Mouse (Mus musculus): ENCODE data around the gene A630095N17Rik. TPM values are rescaled to one million over a fixed set of nuclear protein-coding genes. Genes with fewer than 3 reads are reported as not detected.
A peak's percentile ranks its signal among the peaks of the same experiment; 100 is the strongest.

A630095N17Rik gene
- polyA plus RNA-seq, 1 experiment: not detected

DNA sequence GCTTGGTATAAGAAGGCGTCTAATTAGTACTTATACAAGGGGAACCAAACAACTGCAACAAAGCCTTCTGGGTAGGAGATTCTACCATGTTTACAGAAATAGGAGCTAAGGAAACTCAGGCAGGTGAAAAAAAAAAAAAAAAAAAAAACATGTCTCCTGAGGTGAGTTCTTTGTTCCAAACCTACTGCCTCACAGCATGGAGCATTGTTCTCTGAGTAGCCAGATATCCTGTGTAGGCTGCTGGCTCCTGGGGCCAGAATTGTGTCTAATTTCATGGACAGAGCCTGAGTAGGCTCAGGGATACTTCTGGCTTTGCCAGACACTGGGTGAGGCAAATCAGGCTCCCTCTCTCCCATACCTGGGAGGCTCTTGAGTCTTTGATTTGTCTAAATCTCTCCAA lies 4.2 kb downstream of the A630095N17Rik start:
- DNase-seq: no peak
- no peaks in the 10 kb centered on the region for H3K4me1 ChIP-seq (ENCODE audit: control insufficient read depth, insufficient read depth, low read length)
- TF ChIP-seq CTCF (IDR thresholded peaks at IDR 0.05; ENCODE audit: insufficient read depth, low read length): no peak
- TF ChIP-seq POLR2A (IDR thresholded peaks at IDR 0.05; ENCODE audit: borderline replicate concordance, extremely low read depth, low read depth, low read length): no peak
- WGBS: 73% methylated on average over 1 of the region's 1 CpGs
- H3K4me3 ChIP-seq (replicated peaks; ENCODE audit: extremely low read depth, low read depth, low read length): no peak overlapping the region

DNA sequence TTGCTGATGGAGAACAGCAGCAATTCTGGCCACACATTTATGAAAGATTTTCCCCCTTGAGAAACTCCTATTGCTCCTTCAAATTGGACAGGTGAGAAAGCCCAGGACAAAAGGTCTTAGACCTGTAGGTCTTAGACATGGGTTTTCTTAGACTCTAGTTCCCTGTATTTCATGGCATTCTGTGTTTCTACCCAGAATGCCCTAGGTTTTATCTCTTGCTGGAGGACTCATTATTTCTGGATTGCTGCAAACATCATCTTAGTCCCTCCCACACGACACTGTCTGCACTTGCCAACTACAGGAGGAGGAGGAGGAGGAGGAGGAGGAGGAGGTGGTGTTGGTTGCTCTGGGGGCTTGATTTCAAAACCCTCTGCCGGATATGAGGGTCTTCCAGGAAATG lies 5.8 kb downstream of the A630095N17Rik start:
- no peak overlapping the region for H3K4me3 ChIP-seq (replicated peaks; ENCODE audit: extremely low read depth, low read depth, low read length)
- no peak for TF ChIP-seq POLR2A (IDR thresholded peaks at IDR 0.05; ENCODE audit: borderline replicate concordance, extremely low read depth, low read depth, low read length)
- H3K4me1 ChIP-seq (ENCODE audit: control insufficient read depth, insufficient read depth, low read length): no peaks in the 10 kb centered on the region
- no peak for DNase-seq
- 35% methylated on average over 2 of the region's 2 CpGs for WGBS

DNA sequence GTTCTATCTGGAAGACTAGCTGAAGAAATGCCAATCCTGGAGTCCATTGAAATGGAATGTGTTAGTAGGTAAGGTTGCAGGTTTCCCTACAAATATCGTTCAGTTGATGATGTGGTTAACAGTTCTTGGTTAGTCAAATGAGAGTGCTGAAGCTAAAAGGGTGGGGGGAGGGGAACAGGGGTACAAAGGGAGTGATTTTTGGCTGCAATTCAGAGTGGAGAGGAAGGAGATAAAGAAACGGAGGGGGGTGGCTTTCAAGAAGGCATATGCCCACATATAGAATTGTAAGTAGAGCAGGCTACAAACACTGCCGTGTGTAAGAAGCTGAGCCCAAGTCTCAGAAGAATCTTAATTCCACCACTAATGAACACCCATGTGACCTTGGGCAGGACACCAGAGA lies 6.4 kb downstream of the A630095N17Rik start:
- H3K4me1 ChIP-seq (ENCODE audit: control insufficient read depth, insufficient read depth, low read length): no peaks in the 10 kb centered on the region
- no peak overlapping the region for H3K4me3 ChIP-seq (replicated peaks; ENCODE audit: extremely low read depth, low read depth, low read length)
- TF ChIP-seq CTCF (IDR thresholded peaks at IDR 0.05; ENCODE audit: insufficient read depth, low read length): no peak
- TF ChIP-seq POLR2A (IDR thresholded peaks at IDR 0.05; ENCODE audit: borderline replicate concordance, extremely low read depth, low read depth, low read length): no peak
- DNase-seq: no peak
- 40% methylated on average over 3 of the region's 3 CpGs for WGBS

DNA sequence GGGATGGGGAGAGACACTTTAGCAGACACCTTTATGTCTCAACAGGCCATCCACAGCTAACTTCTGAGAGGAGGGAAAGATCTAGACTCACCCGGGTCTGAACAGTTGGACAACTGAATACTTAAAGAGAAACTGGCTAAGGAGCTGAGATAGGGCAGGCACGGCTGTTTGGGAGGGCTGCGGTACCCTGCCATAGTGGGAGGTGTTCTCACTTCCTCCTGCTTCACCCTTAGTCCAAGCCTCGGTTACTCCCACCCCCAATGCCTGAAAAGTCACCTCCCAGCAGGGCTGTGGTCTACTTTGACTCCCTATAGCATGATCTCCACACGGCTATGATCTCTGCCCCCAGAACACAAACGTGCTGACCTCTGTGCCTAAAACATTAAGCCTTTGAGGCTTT lies 8.4 kb downstream of the A630095N17Rik start:
- H3K4me1 ChIP-seq (ENCODE audit: control insufficient read depth, insufficient read depth, low read length): 0 out of 2 replicates have a peak, but pooled peaks cover 2% of the 10 kb centered on the region
- 51% methylated on average over 6 of the region's 6 CpGs for WGBS
- no peak overlapping the region for H3K4me3 ChIP-seq (replicated peaks; ENCODE audit: extremely low read depth, low read depth, low read length)
- TF ChIP-seq POLR2A (IDR thresholded peaks at IDR 0.05; ENCODE audit: borderline replicate concordance, extremely low read depth, low read depth, low read length) (no peak), CTCF (IDR thresholded peaks at IDR 0.05; ENCODE audit: insufficient read depth, low read length) (no peak)
- no peak for DNase-seq

DNA sequence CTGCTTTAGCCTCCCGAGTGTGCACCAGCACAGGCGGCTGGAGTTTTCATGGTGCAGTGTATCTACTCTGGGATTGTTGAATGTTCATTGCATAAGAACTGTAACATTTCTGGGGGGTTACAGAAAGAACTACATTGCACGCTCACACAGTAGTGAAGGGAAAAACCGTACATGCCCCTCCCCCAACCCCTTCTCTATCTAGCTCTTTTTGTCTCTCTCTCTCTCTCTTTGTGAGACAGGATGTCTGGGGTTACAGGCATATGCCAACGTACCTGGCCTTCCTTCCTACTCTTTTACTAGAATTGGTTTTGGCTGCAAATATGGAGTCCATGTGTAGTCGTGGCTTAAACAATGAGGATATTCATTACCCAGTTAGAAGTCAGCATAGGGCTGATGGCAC lies 9.0 kb downstream of the A630095N17Rik start:
- TF ChIP-seq POLR2A (IDR thresholded peaks at IDR 0.05; ENCODE audit: borderline replicate concordance, extremely low read depth, low read depth, low read length) (no peak), CTCF (IDR thresholded peaks at IDR 0.05; ENCODE audit: insufficient read depth, low read length) (no peak)
- 60% methylated on average over 6 of the region's 6 CpGs for WGBS
- 0 out of 2 replicates have a peak, but pooled peaks cover 2% of the 10 kb centered on the region for H3K4me1 ChIP-seq (ENCODE audit: control insufficient read depth, insufficient read depth, low read length)
- no peak for DNase-seq
- H3K4me3 ChIP-seq (replicated peaks; ENCODE audit: extremely low read depth, low read depth, low read length): no peak overlapping the region

DNA sequence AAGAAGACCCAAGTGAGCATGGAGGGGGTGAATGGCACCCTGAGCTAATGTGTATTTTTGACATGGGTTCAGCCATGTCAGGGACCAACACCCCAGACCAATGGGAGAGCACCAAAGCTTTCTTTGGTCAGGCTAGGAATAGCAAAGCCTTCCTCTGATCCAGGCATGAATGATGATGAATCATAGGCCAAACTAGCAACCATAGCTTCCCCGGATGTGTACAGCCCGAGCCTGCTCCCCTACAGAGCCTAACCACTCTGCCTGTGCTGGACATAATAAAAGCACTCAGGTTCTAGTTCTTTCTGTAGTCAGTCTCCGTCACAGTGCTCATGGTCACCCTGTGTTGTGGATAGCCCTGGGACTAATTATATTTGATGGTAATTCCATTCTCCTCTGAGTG lies 10.4 kb downstream of the A630095N17Rik start:
- TF ChIP-seq POLR2A (IDR thresholded peaks at IDR 0.05; ENCODE audit: borderline replicate concordance, extremely low read depth, low read depth, low read length) (no peak), CTCF (IDR thresholded peaks at IDR 0.05; ENCODE audit: insufficient read depth, low read length) (no peak)

DNA sequence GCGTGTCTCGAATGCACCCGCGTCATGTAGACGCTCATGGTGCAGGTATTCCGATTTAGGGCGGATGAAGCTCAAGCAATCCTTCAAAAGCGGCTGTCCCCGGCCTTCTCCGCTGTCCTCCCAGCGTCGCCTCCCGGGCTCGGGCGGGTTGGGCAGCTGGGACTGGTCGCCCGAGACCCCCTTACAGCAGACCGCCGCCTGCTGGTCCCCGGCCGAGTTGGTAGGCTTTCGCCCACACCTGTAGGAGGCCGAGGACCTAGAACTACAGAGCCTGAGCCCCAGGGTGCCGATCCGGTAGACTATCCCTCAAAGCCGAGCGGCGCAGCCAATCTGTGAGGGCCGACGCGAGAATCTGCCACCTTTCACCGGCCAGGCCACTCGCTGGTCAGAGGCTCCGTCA lies 12.4 kb downstream of the A630095N17Rik start, which contains the start of gene Tuba4a:
TSS of gene Tuba4a (minus strand) at position 335 of the 400 bp plus-strand sequence.
- WGBS: 1% methylated on average over 34 of the region's 34 CpGs
- DNase-seq: no peak
- peak within 1 kb of the TSS; percentile 72 for H3K4me3 ChIP-seq (replicated peaks; ENCODE audit: extremely low read depth, low read depth, low read length)
- H3K4me1 ChIP-seq (ENCODE audit: control insufficient read depth, insufficient read depth, low read length): peaks cover 4% of the 10 kb centered on the region; the same call in 1 of the 2 replicates
- no peak for TF ChIP-seq POLR2A (IDR thresholded peaks at IDR 0.05; ENCODE audit: borderline replicate concordance, extremely low read depth, low read depth, low read length)
- TF ChIP-seq CTCF (IDR thresholded peaks at IDR 0.05; ENCODE audit: insufficient read depth, low read length): no peak

More for the DNA sequence above, 10.4 kb downstream of the A630095N17Rik start:
- no peak overlapping the region for H3K4me3 ChIP-seq (replicated peaks; ENCODE audit: extremely low read depth, low read depth, low read length)
- H3K4me1 ChIP-seq (ENCODE audit: control insufficient read depth, insufficient read depth, low read length): peaks cover 4% of the 10 kb centered on the region; the same call in 1 of the 2 replicates
- WGBS: 68% methylated on average over 3 of the region's 3 CpGs
- no peak for DNase-seq

DNA sequence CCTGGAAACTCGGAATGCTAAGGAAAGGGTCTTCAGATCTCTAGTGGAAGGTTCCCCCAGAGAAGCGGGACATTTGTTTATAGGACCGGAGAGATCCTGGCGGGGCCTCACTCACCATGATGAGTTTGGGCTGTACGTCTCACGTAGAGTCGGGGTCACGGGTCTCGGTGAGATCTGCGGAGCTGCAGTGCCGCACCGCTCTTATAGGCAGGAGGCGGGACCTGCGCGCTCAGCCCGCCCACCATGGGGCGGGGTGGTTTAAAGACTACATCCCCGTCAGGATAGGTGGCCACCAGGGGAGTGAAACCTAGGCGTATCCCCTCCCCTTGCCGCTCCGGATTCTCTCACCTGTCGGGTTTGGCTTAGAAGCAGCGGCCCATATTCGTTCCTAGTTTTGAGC lies 12.8 kb downstream of the A630095N17Rik start:
- Histone ChIP-seq H3K4me1 (ENCODE audit: control insufficient read depth, insufficient read depth, low read length) (peaks cover 4% of the 10 kb centered on the region; the same call in 1 of the 2 replicates), H3K4me3 (replicated peaks; ENCODE audit: extremely low read depth, low read depth, low read length) (peak overlapping the region; percentile 72)
- under 1% methylated on average over 24 of the region's 24 CpGs for WGBS
- peak; percentile 93 for DNase-seq
- TF ChIP-seq POLR2A (IDR thresholded peaks at IDR 0.05; ENCODE audit: borderline replicate concordance, extremely low read depth, low read depth, low read length): peak; percentile 99
- TF ChIP-seq CTCF (IDR thresholded peaks at IDR 0.05; ENCODE audit: insufficient read depth, low read length): no peak

DNA sequence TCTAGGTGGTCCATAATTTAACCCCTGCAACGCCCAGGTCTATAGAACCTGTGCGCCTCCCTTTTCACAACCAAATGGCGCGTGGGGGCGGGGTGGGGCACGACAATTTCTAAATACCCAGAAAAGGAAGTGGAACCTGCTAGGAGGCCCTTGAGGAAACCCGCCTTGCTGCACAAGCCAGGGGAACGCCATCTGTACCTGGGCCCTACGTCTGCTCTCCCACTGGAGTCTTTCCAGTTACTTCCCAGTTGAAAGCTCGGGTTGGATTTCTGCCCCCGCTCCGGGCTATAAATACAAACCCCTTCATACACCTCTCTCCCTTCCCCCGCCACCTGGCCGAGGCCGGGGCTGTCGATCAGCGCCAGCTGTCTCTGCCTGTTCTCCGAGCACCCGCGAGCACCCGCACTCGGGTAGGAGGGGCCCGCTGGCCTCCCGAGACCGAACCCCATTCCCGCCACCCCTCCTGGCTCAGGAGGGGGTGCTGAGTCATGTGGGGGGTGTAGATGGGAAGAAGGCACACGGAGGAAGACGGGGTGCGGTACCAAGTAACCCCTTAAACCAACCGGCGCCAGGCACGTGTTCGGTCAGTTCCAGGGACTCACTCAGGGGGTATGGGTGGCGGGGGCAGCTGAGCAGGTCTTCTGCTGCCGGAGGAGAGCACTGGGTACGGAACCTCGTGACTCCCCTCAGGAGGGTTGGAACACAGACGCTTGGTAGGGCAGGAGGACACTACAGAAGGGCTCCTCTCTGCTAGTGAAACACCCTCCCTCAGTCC lies 13.5 kb downstream of the A630095N17Rik start:
- WGBS: 2% methylated on average over 38 of the region's 38 CpGs
- peaks cover 4% of the 10 kb centered on the region; the same call in 1 of the 2 replicates for H3K4me1 ChIP-seq (ENCODE audit: control insufficient read depth, insufficient read depth, low read length)
- no peak for TF ChIP-seq CTCF (IDR thresholded peaks at IDR 0.05; ENCODE audit: insufficient read depth, low read length)
- no peak; the same call in 1 of the 2 replicates for TF ChIP-seq POLR2A (IDR thresholded peaks at IDR 0.05; ENCODE audit: borderline replicate concordance, extremely low read depth, low read depth, low read length)
- H3K4me3 ChIP-seq (replicated peaks; ENCODE audit: extremely low read depth, low read depth, low read length): peak overlapping the region; percentile 69
- peak; percentile 49 for DNase-seq

DNA sequence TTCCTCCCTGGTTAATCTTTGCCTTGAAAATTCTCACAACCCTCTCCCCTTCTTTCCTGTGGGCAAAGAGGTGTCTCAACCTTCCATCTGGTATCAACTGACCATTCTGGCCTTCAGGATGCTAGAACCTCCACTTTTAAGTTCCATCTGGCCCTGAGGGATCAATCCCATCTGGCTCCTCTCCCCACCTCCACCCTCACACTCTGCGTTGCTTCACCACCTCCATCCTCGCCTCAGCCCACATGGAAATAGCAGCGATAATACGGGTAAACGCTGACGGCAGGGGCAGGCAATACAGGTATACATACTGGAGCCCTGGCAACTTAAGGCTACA lies 14.0 kb downstream of the A630095N17Rik start:
- H3K4me1 ChIP-seq (ENCODE audit: control insufficient read depth, insufficient read depth, low read length): peaks cover 4% of the 10 kb centered on the region; the same call in 1 of the 2 replicates
- DNase-seq: no peak
- H3K4me3 ChIP-seq (replicated peaks; ENCODE audit: extremely low read depth, low read depth, low read length): peak overlapping the region; percentile 69
- TF ChIP-seq CTCF (IDR thresholded peaks at IDR 0.05; ENCODE audit: insufficient read depth, low read length): no peak
- WGBS: 1% methylated on average over 6 of the region's 6 CpGs

Measured in lung, adult 2 months (tissue).